Comparison of ENCODE assay signal across 9 mouse cellular contexts in the genomic region with DNA sequence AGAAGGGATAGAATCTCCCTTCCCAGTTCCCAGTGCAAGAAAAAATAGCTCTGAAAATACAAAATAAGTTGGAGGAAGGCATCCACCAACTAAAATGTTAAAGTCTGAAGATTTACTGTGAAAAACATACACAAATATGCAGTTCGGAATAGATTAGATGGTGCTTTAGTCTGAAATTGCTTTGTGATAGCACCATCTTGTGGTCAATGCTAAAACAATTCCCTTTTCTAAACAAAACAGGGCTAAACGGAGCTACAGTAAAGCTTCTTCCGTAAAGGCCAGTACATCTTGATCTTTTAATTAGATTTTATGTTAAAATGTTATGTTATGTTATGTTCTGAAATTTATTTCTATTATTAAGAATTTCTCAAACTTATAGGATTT.
DNase-seq lines count a peak whose midpoint lies in the region; ATAC-seq and TF ChIP-seq lines count a peak whose summit lies in the region.
"Had no signal": no experiment of that assay in that cellular context is flagged by ENCODE, and none has a peak within 500 bp of the region (broad histone marks: within the 10 kb centered on the region; RNA-seq: fewer than 3 reads in every experiment).

No protein-coding gene starts in this region.

- WGBS in intestine, embryonic 14.5 days: 20% methylated on average over 3 of the region's 3 CpGs

- H3K4me2 ChIP-seq in intestine, embryonic 14.5 days (ENCODE audit: low read length): peak overlapping the region; percentile 46
- H3K4me2 ChIP-seq: embryonic facial prominence, embryonic 15.5 days had no signal

- no peak for ATAC-seq in intestine, embryonic 14.5 days (replicated peaks; ENCODE audit: low FRiP score, low TSS enrichment, low read depth)

- DNase-seq in kidney, adult 9 months: peak; percentile 12
- no peak for DNase-seq in kidney, postnatal 4 days
- peak; percentile 46 for DNase-seq in brain, embryonic 18.5 days (ENCODE audit: low read depth, low spot score)
- no peak for DNase-seq in intestine, embryonic 14.5 days (ENCODE audit: low spot score)
- peak; percentile 68 for DNase-seq in telencephalon, adult 2 months (ENCODE audit: low read depth, low spot score)
- no peak for DNase-seq in right cerebral cortex, postnatal 14 days
- DNase-seq in adrenal gland, postnatal 10 days: no peak

- no peaks in the 10 kb centered on the region for H3K4me1 ChIP-seq in E14TG2a.4 (replicated peaks; ENCODE audit: low read depth, low read length)
- no peaks in the 10 kb centered on the region for H3K4me1 ChIP-seq in intestine, embryonic 14.5 days (replicated peaks; ENCODE audit: control insufficient read depth, insufficient read depth, low read length)
- H3K4me1 ChIP-seq: embryonic facial prominence, embryonic 15.5 days had no signal

- H3K9me3 ChIP-seq in E14TG2a.4 (ENCODE audit: low read length): 0 out of 2 replicates have a peak, but pooled peaks cover 4% of the 10 kb centered on the region
- H3K9me3 ChIP-seq in intestine, embryonic 14.5 days (ENCODE audit: control insufficient read depth, low read length): no peaks in the 10 kb centered on the region
- H3K9me3 ChIP-seq: embryonic facial prominence, embryonic 15.5 days had no signal

- H3K27me3 ChIP-seq in E14TG2a.4 (ENCODE audit: insufficient read depth, low read length): no peaks in the 10 kb centered on the region
- no peaks in the 10 kb centered on the region for H3K27me3 ChIP-seq in intestine, embryonic 14.5 days (replicated peaks; ENCODE audit: control insufficient read depth, insufficient read depth, low read length)
- H3K27me3 ChIP-seq: embryonic facial prominence, embryonic 15.5 days had no signal

- no peak overlapping the region for H3K27ac ChIP-seq in intestine, embryonic 14.5 days (ENCODE audit: low read depth)
- H3K27ac ChIP-seq: embryonic facial prominence, embryonic 15.5 days had no signal

- H3K4me3 ChIP-seq in E14TG2a.4 (replicated peaks; ENCODE audit: low read length): no peak overlapping the region
- H3K4me3 ChIP-seq in intestine, embryonic 14.5 days (ENCODE audit: low read depth, low read length): peak overlapping the region; percentile 12; the same call in 1 of the 2 replicates
- H3K4me3 ChIP-seq: embryonic facial prominence, embryonic 15.5 days had no signal

- no peak overlapping the region for H3K9ac ChIP-seq in intestine, embryonic 14.5 days (ENCODE audit: low read length)
- H3K9ac ChIP-seq: embryonic facial prominence, embryonic 15.5 days had no signal

- no peaks in the 10 kb centered on the region for H3K36me3 ChIP-seq in E14TG2a.4 (ENCODE audit: insufficient read depth, low read length)
- H3K36me3 ChIP-seq in intestine, embryonic 14.5 days (ENCODE audit: control insufficient read depth, insufficient read depth, low read length): no peaks in the 10 kb centered on the region
- H3K36me3 ChIP-seq: embryonic facial prominence, embryonic 15.5 days had no signal

- peak; percentile 43 for TF ChIP-seq CTCF in E14TG2a.4 (conservative IDR thresholded peaks at IDR 0.05; ENCODE audit: low read length)

Comparison
In these comparisons a context has a peak if more than half of its experiments do, and no peak if none do; other contexts are left out.
1. DNase-seq: peak in kidney, adult 9 months (single experiment), brain, embryonic 18.5 days (single experiment) and telencephalon, adult 2 months (single experiment); none in kidney, postnatal 4 days (0 of 2), intestine, embryonic 14.5 days (single experiment), right cerebral cortex, postnatal 14 days (single experiment) and adrenal gland, postnatal 10 days (single experiment).